Mouse (Mus musculus) hindbrain, postnatal 0 days (tissue): ENCODE results near the gene Zmym1. TPM values are rescaled to one million over a fixed set of nuclear protein-coding genes. Genes with fewer than 3 reads are reported as not detected.
A peak's percentile ranks its signal among the peaks of the same experiment; 100 is the strongest.

Experiments used
- ATAC-seq: fragments of 200-750 bp; cut with Nextera tagmentation; 2 replicates; pipeline ENCODE4 v1.8.0; 2017; ENCODE audit warnings: mild to moderate bottlenecking, moderate TSS enrichment, moderate library complexity
- DNase-seq: peaks from one replicate; pipeline ENCODE4 v3.0.0-alpha.2; 2015; ENCODE audit warnings: low spot score
- H3K27ac ChIP-seq: fragments of 300-500 bp; sonication (generic); 2 replicates; pipeline ENCODE4 v1.5.1; 2014; ENCODE audit warnings: mild to moderate bottlenecking
- H3K27me3 ChIP-seq: fragments of 300-500 bp; sonication (generic); 2 replicates; pipeline ENCODE4 v1.6.1; 2014; ENCODE audit warnings: low read length, mixed read lengths; ENCODE audit not compliant: insufficient read depth
- H3K36me3 ChIP-seq: fragments of 300-500 bp; sonication (generic); 2 replicates; pipeline ENCODE4 v1.6.1; 2014; ENCODE audit warnings: low read length, mixed read lengths; ENCODE audit not compliant: insufficient read depth
- H3K4me1 ChIP-seq: fragments of 300-500 bp; sonication (generic); 2 replicates; pipeline ENCODE4 v1.6.1; 2014; ENCODE audit warnings: antibody characterized with exemption, low read length, mixed read lengths; ENCODE audit not compliant: insufficient read depth
- H3K4me2 ChIP-seq: fragments of 300-500 bp; sonication (generic); 2 replicates; pipeline ENCODE4 v1.6.1; 2014; ENCODE audit warnings: low read depth, mild to moderate bottlenecking, low read length, moderate library complexity, mixed read lengths
- H3K4me3 ChIP-seq: fragments of 300-500 bp; sonication (generic); 2 replicates; pipeline ENCODE4 v1.5.1; 2014; ENCODE audit warnings: low read length
- H3K9ac ChIP-seq: fragments of 300-500 bp; sonication (generic); replicated peaks from 2 replicates; pipeline ENCODE4 v1.6.1; 2014; ENCODE audit warnings: mild to moderate bottlenecking, low read length, moderate library complexity, mixed read lengths
- H3K9me3 ChIP-seq: fragments of 300-500 bp; sonication (generic); 2 replicates; pipeline ENCODE4 v1.6.1; 2016; ENCODE audit warnings: low read length, mixed read lengths
- CTCF ChIP-seq: IDR thresholded peaks from 2 replicates; pipeline ENCODE4 v1.5.1; 2016; ENCODE audit warnings: antibody characterized with exemption, control low read depth, low read depth
- WGBS: fragments of 180-500 bp; shearing (Covaris S2); extraction: QIAGEN DNeasy Blood & Tissue Kit; methylation state at CpG from one replicate; pipeline ENCODE4 v1.1.7; 2014; 5-methylcytosine and 5-hydroxymethylcytosine counted together
- polyA plus RNA-seq: library from polyadenylated mRNA; unstranded; fragments of >200 nt; fragmentation: Nextera tagmentation; extraction: Ambion mirVana; gene quantifications from 2 replicates; pipeline ENCODE4 v1.2.1, GENCODE M21; 2015
- total RNA-seq: library from RNA; depleted of rRNA; stranded (reverse); fragments of >200 nt; gene quantifications from 2 replicates; pipeline ENCODE4 v1.2.3, GENCODE M21; 2014

Zmym1 gene
- total and polyA plus RNA-seq, 2 experiments from 2014 or later = 6.8 to 14.4 TPM

DNA sequence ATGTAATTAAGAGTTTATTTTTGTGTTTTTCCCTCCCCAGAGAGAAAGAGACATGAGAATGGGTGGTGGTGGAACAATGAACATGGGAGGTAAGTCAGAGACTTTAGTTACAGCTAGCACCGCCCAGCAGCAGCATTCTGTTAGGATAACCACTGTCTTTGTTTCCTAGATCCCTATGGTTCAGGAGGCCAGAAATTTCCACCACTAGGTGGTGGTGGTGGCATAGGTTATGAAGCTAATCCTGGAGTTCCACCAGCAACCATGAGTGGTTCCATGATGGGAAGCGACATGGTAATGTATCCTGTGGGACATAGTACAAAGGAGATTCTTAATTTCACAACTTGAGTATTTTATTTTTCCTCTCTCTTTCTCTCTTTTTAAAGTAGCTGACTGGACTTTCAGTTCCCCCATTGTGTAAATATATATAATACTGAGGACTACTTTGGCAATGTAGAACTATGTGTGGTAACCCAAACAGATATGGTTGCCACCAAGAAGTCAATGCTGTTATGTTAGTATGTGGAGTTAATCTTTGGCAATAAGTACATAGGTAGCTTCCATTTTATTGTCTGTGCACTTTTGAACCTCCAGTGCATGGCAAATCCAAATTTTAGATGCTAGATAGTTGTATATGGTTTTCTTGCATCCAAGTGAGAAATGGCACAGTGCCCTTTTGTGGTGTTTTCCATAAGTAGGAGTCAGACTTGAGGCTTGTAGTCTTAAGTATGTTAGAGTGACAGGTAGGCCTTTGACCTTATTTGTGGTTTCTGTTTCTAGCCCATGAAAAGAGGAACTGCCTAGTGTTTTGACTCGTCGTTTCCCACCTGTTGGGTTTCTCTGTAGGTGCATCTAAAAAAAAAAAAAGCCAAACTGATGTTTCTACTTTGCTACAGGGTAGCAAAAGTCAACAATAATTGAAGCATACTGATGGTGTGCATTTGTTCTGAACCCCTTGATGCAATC is 33.4 kb downstream of the Zmym1 start:
- H3K4me2 ChIP-seq = no peak overlapping the region
- H3K27me3 ChIP-seq = no peaks in the 10 kb centered on the region
- H3K9me3 ChIP-seq = no peaks in the 10 kb centered on the region
- H3K9ac ChIP-seq = no peak overlapping the region
- DNase-seq = peak; percentile 75
- peaks cover 51% of the 10 kb centered on the region for H3K36me3 ChIP-seq
- no peak overlapping the region for H3K27ac ChIP-seq
- 0 out of 2 replicates have a peak, but pooled peaks have one; percentile 40 for ATAC-seq
- WGBS = 59% methylated on average over 4 of the region's 4 CpGs
- H3K4me1 ChIP-seq = peaks cover 10% of the 10 kb centered on the region; the same call in 1 of the 2 replicates
- peak; percentile 71 for TF ChIP-seq CTCF
- H3K4me3 ChIP-seq = no peak overlapping the region

DNA sequence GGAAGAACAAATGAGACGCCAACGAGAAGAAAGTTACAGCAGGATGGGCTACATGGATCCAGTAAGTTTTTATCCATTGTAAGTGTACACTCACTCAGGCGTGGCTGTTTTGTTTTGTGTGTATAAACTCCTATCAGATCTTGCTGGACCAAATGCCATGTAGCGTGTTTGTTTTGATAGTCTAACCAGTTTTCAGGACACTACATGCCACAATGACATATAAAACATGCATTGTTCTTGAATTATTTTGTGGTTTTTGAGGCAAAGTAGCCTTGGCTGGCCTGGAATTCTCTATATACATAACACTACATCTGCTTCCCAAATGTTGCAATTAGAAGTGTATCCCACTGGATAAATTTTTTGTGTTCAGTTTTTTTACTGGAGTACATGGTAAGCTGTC is 34.1 kb downstream of the Zmym1 start:
- Histone ChIP-seq H3K27ac (no peak overlapping the region), H3K4me3 (no peak overlapping the region), H3K36me3 (peaks cover 45% of the 10 kb centered on the region), H3K9me3 (no peaks in the 10 kb centered on the region), H3K9ac (no peak overlapping the region), H3K4me2 (no peak overlapping the region), H3K27me3 (no peaks in the 10 kb centered on the region), H3K4me1 (peaks cover 10% of the 10 kb centered on the region; the same call in 1 of the 2 replicates)
- DNase-seq (no peak), ATAC-seq (no peak)
- no peak for TF ChIP-seq CTCF
- 86% methylated on average over 4 of the region's 4 CpGs for WGBS

DNA sequence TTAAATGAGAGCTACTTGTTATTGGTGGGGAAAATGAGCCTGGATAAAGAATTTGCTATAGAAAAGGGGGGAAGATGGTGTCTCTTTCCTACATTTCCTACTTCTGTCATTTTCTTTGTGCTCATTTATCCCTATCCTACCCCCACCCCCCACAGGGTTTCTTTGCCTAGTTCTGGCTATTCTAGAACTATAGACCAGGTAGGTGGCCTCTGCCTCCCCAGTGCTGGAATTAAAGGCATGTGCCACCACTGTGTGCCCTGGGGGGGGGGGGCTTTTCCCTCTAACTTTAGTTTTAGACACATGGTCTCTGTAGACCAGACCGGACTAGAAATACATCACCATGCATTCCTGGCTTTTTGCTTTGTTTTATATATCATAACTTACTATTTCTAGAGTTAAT is 36.7 kb downstream of the Zmym1 start:
- H3K9ac ChIP-seq = no peak overlapping the region; the same call in 1 of the 2 replicates

DNA sequence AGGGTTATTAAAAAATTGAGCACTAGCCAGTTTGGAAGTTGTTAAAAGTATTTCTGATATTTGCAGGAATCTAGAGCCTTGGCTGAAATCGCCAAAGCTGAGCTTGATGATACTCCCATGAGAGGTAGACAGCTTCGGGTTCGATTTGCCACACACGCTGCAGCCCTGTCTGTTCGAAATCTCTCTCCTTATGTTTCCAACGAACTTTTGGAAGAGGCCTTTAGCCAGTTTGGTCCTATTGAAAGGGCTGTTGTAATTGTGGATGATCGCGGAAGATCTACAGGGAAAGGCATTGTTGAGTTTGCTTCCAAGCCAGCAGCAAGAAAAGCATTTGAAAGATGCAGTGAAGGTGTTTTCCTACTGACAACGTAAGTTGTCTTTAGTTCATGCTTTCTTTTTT is 37.8 kb downstream of the Zmym1 start:
- under 1% methylated on average over 9 of the region's 9 CpGs for WGBS

More for the DNA sequence above, 36.7 kb downstream of the Zmym1 start:
- Histone ChIP-seq H3K9me3 (no peaks in the 10 kb centered on the region), H3K4me1 (peaks cover 10% of the 10 kb centered on the region; the same call in 1 of the 2 replicates), H3K36me3 (peaks cover 34% of the 10 kb centered on the region), H3K4me2 (peak overlapping the region; percentile 96), H3K27ac (no peak overlapping the region), H3K27me3 (no peaks in the 10 kb centered on the region), H3K4me3 (peak overlapping the region; percentile 99)
- 17% methylated on average over 1 of the region's 1 CpGs for WGBS
- no peak for DNase-seq
- no peak for TF ChIP-seq CTCF
- ATAC-seq = no peak

DNA sequence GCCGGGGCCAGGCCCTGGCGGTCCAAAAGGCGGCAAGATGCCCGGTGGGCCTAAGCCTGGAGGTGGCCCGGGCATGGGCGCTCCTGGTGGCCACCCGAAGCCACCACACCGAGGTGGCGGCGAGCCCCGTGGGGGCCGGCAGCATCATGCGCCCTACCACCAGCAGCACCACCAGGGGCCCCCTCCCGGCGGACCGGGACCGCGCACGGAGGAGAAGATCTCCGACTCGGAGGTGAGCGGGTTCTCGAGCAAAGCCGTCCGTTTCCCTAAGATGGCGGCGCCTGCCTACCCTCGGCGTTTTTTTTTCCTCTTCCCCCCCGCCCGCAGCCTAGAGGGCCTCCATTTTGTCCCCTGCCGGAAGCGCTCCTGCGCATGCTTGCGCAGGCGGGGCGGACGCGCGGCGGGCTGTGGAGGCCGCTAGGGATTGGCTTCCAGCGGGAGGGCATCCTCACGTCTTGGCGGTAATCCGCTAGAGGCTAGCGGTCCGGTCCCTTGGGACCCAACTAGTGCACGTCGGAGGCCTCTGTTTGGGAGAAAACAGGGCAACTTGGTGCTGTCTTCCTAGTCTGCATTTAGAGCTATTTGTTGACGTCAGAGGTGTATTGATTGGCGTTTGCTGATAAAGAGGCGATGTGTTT is 38.8 kb downstream of the Zmym1 start:
- H3K36me3 ChIP-seq = peaks cover 20% of the 10 kb centered on the region
- H3K4me2 ChIP-seq = peak overlapping the region; percentile 96
- H3K4me1 ChIP-seq = peaks cover 10% of the 10 kb centered on the region; the same call in 1 of the 2 replicates
- ATAC-seq = peak; percentile 84
- H3K9me3 ChIP-seq = no peaks in the 10 kb centered on the region
- H3K27ac ChIP-seq = peak overlapping the region; percentile 98
- peak overlapping the region; percentile 100 for H3K9ac ChIP-seq
- H3K4me3 ChIP-seq = peak overlapping the region; percentile 99
- H3K27me3 ChIP-seq = no peaks in the 10 kb centered on the region
- peak; percentile 95 for DNase-seq
- TF ChIP-seq CTCF = peak; percentile 40
- under 1% methylated on average over 49 of the region's 53 CpGs for WGBS

More for the DNA sequence above, 37.8 kb downstream of the Zmym1 start:
- H3K4me3 ChIP-seq = peak overlapping the region; percentile 99
- DNase-seq (no peak), ATAC-seq (no peak)
- no peak for TF ChIP-seq CTCF
- H3K9ac ChIP-seq = peak overlapping the region; percentile 100
- peaks cover 10% of the 10 kb centered on the region; the same call in 1 of the 2 replicates for H3K4me1 ChIP-seq
- no peak overlapping the region for H3K27ac ChIP-seq
- peaks cover 30% of the 10 kb centered on the region for H3K36me3 ChIP-seq
- no peaks in the 10 kb centered on the region for H3K27me3 ChIP-seq
- H3K9me3 ChIP-seq = no peaks in the 10 kb centered on the region
- H3K4me2 ChIP-seq = peak overlapping the region; percentile 96

DNA sequence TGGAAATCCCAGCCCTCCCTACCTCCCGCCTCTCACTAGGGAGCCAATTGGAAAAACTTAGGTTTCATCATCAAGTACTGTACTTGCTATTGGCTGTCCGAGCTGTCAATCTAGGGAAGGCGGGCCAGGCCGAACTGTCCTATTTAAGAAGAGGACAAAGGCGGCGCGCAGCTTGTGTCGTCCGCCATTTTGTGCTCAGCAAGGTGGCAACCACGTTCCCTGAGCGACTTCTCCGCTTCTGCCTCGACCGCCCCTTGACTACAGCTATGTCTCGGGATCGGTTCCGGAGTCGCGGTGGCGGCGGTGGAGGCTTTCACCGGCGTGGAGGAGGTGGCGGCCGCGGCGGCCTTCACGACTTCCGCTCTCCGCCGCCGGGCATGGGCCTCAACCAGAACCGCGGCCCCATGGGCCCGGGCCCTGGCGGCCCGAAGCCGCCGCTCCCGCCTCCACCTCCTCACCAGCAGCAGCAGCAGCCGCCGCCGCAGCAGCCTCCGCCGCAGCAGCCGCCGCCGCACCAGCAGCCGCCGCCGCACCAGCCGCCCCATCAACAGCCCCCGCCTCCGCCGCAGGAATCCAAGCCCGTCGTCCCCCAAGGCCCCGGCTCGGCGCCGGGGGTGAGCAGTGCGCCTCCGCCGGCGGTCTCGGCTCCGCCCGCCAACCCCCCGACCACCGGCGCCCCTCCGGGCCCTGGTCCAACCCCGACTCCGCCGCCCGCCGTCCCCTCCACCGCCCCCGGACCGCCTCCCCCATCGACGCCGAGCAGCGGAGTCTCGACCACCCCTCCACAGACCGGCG is 39.6 kb downstream of the Zmym1 start, which contains the start of gene Sfpq:
Gene Sfpq (plus strand): TSS at position 174 of the 795 bp plus-strand sequence.
- Histone ChIP-seq H3K4me3 (peak within 1 kb of the TSS; percentile 99), H3K27ac (peak within 1 kb of the TSS; percentile 98), H3K27me3 (no peaks in the 10 kb centered on the region), H3K4me1 (peaks cover 10% of the 10 kb centered on the region; the same call in 1 of the 2 replicates), H3K9ac (peak within 1 kb of the TSS; percentile 100), H3K9me3 (no peaks in the 10 kb centered on the region), H3K4me2 (peak within 1 kb of the TSS; percentile 96), H3K36me3 (peaks cover 12% of the 10 kb centered on the region; the same call in 1 of the 2 replicates)
- ATAC-seq (peak; percentile 97), DNase-seq (peak; percentile 99)
- under 1% methylated on average over 67 of the region's 87 CpGs for WGBS
- TF ChIP-seq CTCF = no peak
